Mouse (Mus musculus): Measurements from ENCODE around the gene Pdlim7. TPM values are rescaled to one million over a fixed set of nuclear protein-coding genes. Genes with fewer than 3 reads are reported as not detected.
A peak's percentile ranks its signal among the peaks of the same experiment; 100 is the strongest.

Gene Pdlim7
- polyA plus RNA-seq, 2 experiments: 137 to 162 TPM

DNA sequence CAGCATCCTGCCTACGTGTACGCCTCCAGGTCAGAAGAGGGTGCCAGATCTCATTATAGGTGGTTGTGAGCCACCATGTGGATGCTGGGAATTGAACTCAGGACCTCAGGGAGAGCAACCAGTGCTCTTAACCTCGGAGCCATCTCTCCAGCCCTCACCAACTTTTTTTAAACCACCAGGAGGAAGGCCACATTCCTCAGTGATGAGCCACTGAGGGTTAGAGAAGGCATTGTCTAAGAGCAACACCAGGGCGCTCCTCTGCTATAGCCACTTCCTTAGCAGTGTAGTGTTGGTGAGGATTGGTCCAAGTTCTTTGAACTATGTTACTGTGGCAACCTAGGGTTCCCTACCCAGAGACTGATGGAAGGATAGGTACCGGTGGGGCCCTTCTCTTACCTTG, 37.7 kb downstream of the Pdlim7 start:
- Histone ChIP-seq H3K4me3 (replicated peaks; ENCODE audit: low read length) (no peak overlapping the region), H3K27me3 (ENCODE audit: control insufficient read depth, insufficient read depth, low read length) (no peaks in the 10 kb centered on the region), H3K9ac (ENCODE audit: low read depth, low read length, severe bottlenecking) (no peak overlapping the region), H3K27ac (replicated peaks; ENCODE audit: low read depth, low read length) (no peak overlapping the region), H3K36me3 (ENCODE audit: control insufficient read depth, insufficient read depth, low read length) (peaks cover 69% of the 10 kb centered on the region), H3K4me2 (replicated peaks; ENCODE audit: low read depth, low read length, severe bottlenecking) (no peak overlapping the region), H3K4me1 (ENCODE audit: control insufficient read depth, insufficient read depth, low read length) (peaks cover 15% of the 10 kb centered on the region), H3K9me3 (ENCODE audit: control insufficient read depth, low read length) (no peaks in the 10 kb centered on the region)
- WGBS: 88% methylated on average over 5 of the region's 5 CpGs
- no peak for TF ChIP-seq POLR2A (IDR thresholded peaks at IDR 0.05; ENCODE audit: borderline replicate concordance, extremely low read depth, insufficient read depth, insufficient read length)
- no peak for ATAC-seq (ENCODE audit: low FRiP score, low read depth)
- DNase-seq (ENCODE audit: low spot score): no peak

DNA sequence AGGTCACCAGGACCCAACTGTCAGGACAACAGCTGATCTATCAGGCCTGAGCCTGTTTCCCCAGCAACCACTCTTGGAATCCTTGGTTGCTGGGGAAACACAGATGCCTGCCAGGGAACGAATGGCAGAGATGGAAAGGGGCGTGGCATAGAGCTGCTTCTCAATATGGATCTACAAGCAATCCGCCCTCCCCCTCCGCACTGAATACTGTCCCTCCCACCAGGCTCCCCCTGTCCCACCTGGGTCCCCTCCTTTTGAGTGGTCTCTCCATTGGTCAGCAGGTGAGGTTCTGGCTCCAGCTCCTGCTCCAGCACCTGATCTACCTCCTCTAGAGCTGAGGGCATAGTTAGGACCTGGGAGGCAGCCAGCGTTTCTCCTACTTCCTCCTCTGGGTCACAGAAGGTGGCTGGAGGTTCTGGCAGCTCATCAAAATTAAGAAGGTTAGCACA, 38.8 kb downstream of the Pdlim7 start:
- no peak for TF ChIP-seq POLR2A (IDR thresholded peaks at IDR 0.05; ENCODE audit: borderline replicate concordance, extremely low read depth, insufficient read depth, insufficient read length)
- H3K27ac ChIP-seq (replicated peaks; ENCODE audit: low read depth, low read length): no peak overlapping the region
- DNase-seq (ENCODE audit: low spot score): peak; percentile 64

DNA sequence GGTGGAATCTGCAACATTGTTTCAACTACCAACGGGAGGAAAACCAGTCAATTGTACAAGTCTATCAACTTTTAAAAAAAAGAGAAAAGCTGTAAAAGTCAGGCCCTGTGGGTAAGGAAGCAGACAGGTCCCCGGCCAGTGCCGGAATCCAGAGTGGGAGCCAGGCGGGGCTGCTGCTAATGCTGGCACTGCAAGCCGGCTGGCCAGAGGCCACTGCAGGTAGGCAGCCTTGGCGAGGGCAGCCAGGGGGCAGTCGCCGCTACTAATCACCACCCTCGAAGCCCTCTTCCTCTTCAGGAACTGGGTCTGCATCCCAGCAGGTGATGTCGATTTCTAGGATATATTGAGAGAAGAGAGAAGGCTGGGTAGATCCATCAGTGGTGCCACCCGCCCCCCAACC, 39.5 kb downstream of the Pdlim7 start:
- H3K27me3 ChIP-seq (ENCODE audit: control insufficient read depth, insufficient read depth, low read length): no peaks in the 10 kb centered on the region
- no peak overlapping the region for H3K4me3 ChIP-seq (replicated peaks; ENCODE audit: low read length)
- ATAC-seq (ENCODE audit: low FRiP score, low read depth) (no peak), DNase-seq (ENCODE audit: low spot score) (no peak)
- peaks cover 16% of the 10 kb centered on the region for H3K4me1 ChIP-seq (ENCODE audit: control insufficient read depth, insufficient read depth, low read length)
- no peaks in the 10 kb centered on the region for H3K9me3 ChIP-seq (ENCODE audit: control insufficient read depth, low read length)
- no peak overlapping the region for H3K4me2 ChIP-seq (replicated peaks; ENCODE audit: low read depth, low read length, severe bottlenecking)
- H3K27ac ChIP-seq (replicated peaks; ENCODE audit: low read depth, low read length): no peak overlapping the region
- no peak overlapping the region for H3K9ac ChIP-seq (ENCODE audit: low read depth, low read length, severe bottlenecking)
- TF ChIP-seq POLR2A (IDR thresholded peaks at IDR 0.05; ENCODE audit: borderline replicate concordance, extremely low read depth, insufficient read depth, insufficient read length): no peak
- 52% methylated on average over 11 of the region's 11 CpGs for WGBS
- H3K36me3 ChIP-seq (ENCODE audit: control insufficient read depth, insufficient read depth, low read length): peaks cover 51% of the 10 kb centered on the region

More for the DNA sequence above, 38.8 kb downstream of the Pdlim7 start:
- H3K9me3 ChIP-seq (ENCODE audit: control insufficient read depth, low read length): no peaks in the 10 kb centered on the region
- no peaks in the 10 kb centered on the region for H3K27me3 ChIP-seq (ENCODE audit: control insufficient read depth, insufficient read depth, low read length)
- no peak overlapping the region for H3K9ac ChIP-seq (ENCODE audit: low read depth, low read length, severe bottlenecking)
- H3K4me1 ChIP-seq (ENCODE audit: control insufficient read depth, insufficient read depth, low read length): peaks cover 16% of the 10 kb centered on the region
- no peak overlapping the region for H3K4me3 ChIP-seq (replicated peaks; ENCODE audit: low read length)
- ATAC-seq (ENCODE audit: low FRiP score, low read depth): no peak
- 56% methylated on average over 5 of the region's 5 CpGs for WGBS
- peaks cover 58% of the 10 kb centered on the region for H3K36me3 ChIP-seq (ENCODE audit: control insufficient read depth, insufficient read depth, low read length)
- H3K4me2 ChIP-seq (replicated peaks; ENCODE audit: low read depth, low read length, severe bottlenecking): no peak overlapping the region

DNA sequence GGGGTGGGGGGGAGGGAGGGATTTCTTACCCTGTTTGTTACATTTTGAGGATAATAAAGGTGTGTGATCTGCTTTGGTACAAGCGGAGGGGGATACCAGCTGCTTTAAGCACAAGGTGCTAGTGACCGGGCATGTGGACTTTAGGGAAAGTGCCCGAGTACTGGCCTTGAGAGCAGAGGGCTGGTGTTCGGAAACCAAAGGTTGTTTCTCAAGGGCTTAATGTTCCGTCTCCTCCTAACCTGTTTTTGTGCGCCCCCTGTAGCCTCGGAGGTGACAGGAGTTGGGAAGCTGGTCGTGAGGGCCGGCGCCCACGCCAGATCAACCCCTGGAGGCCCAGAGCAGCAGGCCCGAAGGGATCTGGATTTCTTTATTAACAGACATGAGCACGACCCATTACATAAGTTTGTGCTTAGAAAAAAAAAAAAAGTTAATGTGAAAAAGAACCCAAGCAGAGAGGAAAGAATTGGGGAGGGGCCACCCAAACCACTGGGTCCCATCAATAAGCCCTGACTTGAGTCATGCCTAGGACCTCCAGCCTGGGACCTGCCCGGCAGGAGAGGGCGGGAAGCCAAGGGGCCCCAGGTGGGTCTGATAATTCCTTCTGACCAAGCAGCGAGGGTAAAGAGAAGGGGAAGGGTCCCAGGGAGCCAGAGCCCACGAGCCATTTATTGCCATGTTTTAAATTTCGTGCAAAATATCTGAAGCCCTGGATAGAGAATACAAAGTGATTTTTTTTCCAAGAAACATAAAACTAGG, 40.2 kb downstream of the Pdlim7 start:
- DNase-seq (ENCODE audit: low spot score): no peak
- H3K4me2 ChIP-seq (replicated peaks; ENCODE audit: low read depth, low read length, severe bottlenecking): peak overlapping the region; percentile 100
- H3K4me1 ChIP-seq (ENCODE audit: control insufficient read depth, insufficient read depth, low read length): peaks cover 16% of the 10 kb centered on the region
- peak overlapping the region; percentile 75; the same call in 1 of the 2 replicates for H3K27ac ChIP-seq (replicated peaks; ENCODE audit: low read depth, low read length)
- H3K27me3 ChIP-seq (ENCODE audit: control insufficient read depth, insufficient read depth, low read length): no peaks in the 10 kb centered on the region
- 15% methylated on average over 18 of the region's 18 CpGs for WGBS
- H3K4me3 ChIP-seq (replicated peaks; ENCODE audit: low read length): peak overlapping the region; percentile 61
- TF ChIP-seq POLR2A (IDR thresholded peaks at IDR 0.05; ENCODE audit: borderline replicate concordance, extremely low read depth, insufficient read depth, insufficient read length): no peak
- peak overlapping the region; percentile 72 for H3K9ac ChIP-seq (ENCODE audit: low read depth, low read length, severe bottlenecking)
- no peaks in the 10 kb centered on the region for H3K9me3 ChIP-seq (ENCODE audit: control insufficient read depth, low read length)
- H3K36me3 ChIP-seq (ENCODE audit: control insufficient read depth, insufficient read depth, low read length): peaks cover 47% of the 10 kb centered on the region
- no peak for ATAC-seq (ENCODE audit: low FRiP score, low read depth)

DNA sequence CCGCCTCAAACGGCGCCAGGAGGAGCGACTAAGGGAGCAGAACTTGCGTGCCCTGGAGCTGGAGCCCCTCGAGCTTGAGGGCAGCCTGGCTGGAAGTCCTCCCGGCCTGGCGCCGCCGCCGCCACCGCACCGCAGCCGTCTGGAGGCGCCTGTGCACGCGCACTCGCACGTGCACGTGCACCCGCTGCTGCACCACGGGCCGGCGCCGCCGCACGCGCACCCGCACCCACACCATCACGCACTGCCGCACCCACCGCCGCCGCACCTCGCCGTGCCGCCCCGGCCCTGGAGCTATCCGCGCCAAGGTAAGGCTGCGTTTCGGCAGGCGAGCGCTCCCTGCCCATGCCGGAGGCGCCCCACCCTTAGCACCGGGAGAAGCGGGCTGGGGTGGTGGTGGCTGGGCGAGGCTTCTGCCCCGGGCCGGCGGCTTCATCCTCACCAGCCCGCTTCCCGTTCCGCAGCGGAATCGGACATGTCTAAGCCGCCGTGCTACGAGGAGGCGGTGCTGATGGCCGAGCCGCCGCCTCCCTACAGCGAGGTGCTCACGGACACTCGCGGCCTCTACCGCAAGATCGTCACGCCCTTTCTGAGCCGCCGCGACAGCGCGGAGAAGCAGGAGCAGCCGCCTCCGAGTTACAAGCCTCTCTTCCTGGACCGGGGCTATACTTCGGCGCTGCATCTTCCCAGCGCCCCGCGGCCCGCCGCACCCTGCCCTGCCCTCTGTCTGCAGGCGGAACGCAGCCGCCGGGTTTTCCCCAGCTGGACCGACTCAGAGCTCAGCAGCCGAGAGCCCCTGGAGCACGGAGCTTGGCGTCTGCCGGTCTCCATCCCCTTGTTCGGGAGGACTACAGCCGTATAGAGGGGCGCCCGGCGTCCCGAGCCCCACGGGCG, 41.1 kb downstream of the Pdlim7 start:
- H3K4me2 ChIP-seq (replicated peaks; ENCODE audit: low read depth, low read length, severe bottlenecking): peak overlapping the region; percentile 100
- ATAC-seq (ENCODE audit: low FRiP score, low read depth) (peak; percentile 41), DNase-seq (ENCODE audit: low spot score) (peak; percentile 50)
- peaks cover 16% of the 10 kb centered on the region for H3K4me1 ChIP-seq (ENCODE audit: control insufficient read depth, insufficient read depth, low read length)
- peaks cover 39% of the 10 kb centered on the region for H3K36me3 ChIP-seq (ENCODE audit: control insufficient read depth, insufficient read depth, low read length)
- no peak for TF ChIP-seq POLR2A (IDR thresholded peaks at IDR 0.05; ENCODE audit: borderline replicate concordance, extremely low read depth, insufficient read depth, insufficient read length)
- under 1% methylated on average over 83 of the region's 103 CpGs for WGBS
- H3K9ac ChIP-seq (ENCODE audit: low read depth, low read length, severe bottlenecking): peak overlapping the region; percentile 72
- peak overlapping the region; percentile 75 for H3K27ac ChIP-seq (replicated peaks; ENCODE audit: low read depth, low read length)
- no peaks in the 10 kb centered on the region for H3K9me3 ChIP-seq (ENCODE audit: control insufficient read depth, low read length)
- H3K27me3 ChIP-seq (ENCODE audit: control insufficient read depth, insufficient read depth, low read length): no peaks in the 10 kb centered on the region
- H3K4me3 ChIP-seq (replicated peaks; ENCODE audit: low read length): peak overlapping the region; percentile 61

Measured in limb, embryonic 14.5 days (tissue).